Mouse (Mus musculus) megakaryocyte, adult 5-6 weeks (primary cell): ENCODE results near the gene Anks1. TPM values are rescaled to one million over a fixed set of nuclear protein-coding genes. Genes with fewer than 3 reads are reported as not detected.

Source experiments
- ATAC-seq: 2 replicates; pipeline ENCODE4 v1.8.0; 2016; ENCODE audit warnings: mild to moderate bottlenecking, inconsistent platforms; ENCODE audit not compliant: poor library complexity, severe bottlenecking
- total RNA-seq, 2 experiments: library from RNA; stranded (forward) in 1 of 2; stranded (reverse) in 1 of 2; fragments of 153-499, 151-499 nt in 1 of 2; fragments of 221-1000, 200-1000 nt in 1 of 2; gene quantifications; 2 replicates each; pipeline versions ENCODE4 v1.2.3 to v1.2.4; 2015 to 2017

The Anks1 gene
- total RNA-seq, 2 experiments from 2014 or later, result 22.6 to 25.9 TPM

DNA sequence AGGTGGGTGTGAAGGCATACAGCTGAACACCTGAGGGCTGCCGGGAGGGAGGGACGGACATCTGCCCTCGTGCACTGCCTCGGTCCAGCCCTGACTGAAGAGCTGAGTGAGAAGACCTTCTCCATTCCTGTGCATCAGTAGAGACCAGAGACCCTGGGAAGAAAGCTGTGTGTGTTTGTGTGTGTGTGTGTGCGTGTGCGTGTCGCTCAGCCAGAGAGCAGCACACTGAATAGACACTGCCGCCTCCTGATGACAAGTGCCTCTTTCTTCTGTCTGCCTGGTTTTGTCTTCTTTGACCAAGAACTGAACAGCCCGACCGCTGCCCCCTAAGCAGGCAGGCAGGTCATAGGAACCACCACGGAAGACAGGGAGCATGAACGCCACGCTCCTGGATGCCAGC, 132.2 kb downstream of the Anks1 start:
- ATAC-seq, result no peak

DNA sequence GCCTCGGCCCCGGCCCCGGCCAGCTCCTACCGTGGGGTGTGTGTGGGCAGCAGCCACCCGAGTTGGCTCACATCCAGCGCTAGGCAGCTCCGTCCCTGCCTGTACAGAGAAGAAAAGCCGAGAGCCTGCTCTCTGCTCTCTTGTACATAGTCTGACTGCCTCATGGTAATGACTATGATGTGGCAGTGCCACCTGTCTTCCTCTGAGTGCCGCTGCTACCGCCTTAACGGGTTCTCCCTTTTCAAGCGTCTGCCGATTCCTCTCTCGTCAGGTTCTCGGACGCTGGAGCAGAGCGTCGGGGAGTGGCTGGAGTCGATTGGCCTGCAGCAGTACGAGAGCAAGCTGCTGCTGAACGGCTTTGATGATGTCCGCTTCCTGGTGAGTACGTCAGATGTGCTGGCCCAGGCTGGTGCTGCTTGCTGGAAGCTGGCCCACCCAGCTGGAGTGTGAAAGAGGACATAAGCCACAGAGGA, 133.2 kb downstream of the Anks1 start:
- no peak for ATAC-seq

DNA sequence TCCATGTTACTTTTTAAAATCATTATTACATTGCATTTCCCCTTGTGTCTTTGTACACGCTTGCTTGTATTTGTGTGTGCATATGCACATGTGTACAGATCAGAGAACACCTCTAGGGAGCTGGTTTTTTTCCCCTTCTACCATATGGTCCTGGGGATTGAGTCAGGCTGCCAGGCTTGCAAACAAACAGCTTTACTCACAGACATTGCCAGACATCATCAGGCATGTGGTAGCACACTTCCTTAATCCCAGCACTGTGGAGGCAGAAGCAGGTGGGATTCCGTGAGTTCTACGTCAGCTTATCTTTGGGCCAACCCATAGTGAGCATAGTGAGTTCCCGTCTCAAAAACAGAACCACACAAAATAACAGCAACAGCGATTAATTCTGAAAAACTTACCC, 137.9 kb downstream of the Anks1 start:
- ATAC-seq, result no peak

GRCm38 (mm10) chr17:28047520-28047919, 138.4 kb downstream of the Anks1 start:
- no peak for ATAC-seq

GRCm38 (mm10) chr17:28048425-28048824, 139.3 kb downstream of the Anks1 start:
- 0 out of 2 replicates have a peak, but pooled peaks have one; percentile 30 for ATAC-seq

GRCm38 (mm10) chr17:28050210-28050609, 141.1 kb downstream of the Anks1 start:
- no peak for ATAC-seq

DNA sequence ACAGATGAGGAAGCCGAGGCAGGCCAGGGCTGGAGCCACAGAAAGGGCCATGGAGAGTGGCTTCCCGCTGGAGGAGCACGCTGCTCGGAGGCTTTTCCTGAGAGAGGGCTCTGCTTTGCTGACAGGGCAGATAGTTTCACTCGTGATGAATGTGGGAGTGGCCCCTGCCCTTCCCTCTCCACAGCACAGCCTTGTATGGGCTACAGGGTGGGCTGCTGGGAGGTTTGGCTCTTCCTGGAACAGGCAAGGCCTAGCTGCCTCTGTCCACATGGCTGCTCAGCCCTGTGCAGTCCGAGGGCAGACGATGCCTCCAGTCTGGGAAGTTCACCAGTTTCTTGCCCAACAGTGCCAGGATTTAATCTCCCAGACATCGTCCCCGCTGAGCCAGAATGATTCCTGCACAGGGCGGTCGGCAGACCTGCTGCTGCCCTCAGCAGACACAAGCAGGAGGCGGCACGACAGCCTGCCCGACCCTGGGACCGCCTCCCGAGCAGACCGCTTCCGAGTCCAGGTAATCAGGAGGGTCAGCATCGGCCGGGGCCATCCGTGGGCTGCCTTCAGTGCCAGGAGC, 143.3 kb downstream of the Anks1 start:
- ATAC-seq, result no peak

- ATAC-seq, result no peak
These were observed 149.2 kb downstream of the Anks1 start for GRCm38 (mm10) chr17:28058346-28058745.

GRCm38 (mm10) chr17:28060681-28061080, 151.6 kb downstream of the Anks1 start:
- no peak for ATAC-seq

GRCm38 (mm10) chr17:28061472-28061871, 152.4 kb downstream of the Anks1 start:
- ATAC-seq, result no peak

- no peak for ATAC-seq
These were observed 153.6 kb downstream of the Anks1 start for GRCm38 (mm10) chr17:28062710-28063109.

- ATAC-seq, result no peak
These were observed 154.1 kb downstream of the Anks1 start for GRCm38 (mm10) chr17:28063163-28063562.

GRCm38 (mm10) chr17:28067303-28067702, 158.2 kb downstream of the Anks1 start:
- no peak for ATAC-seq

GRCm38 (mm10) chr17:28069446-28069845, 160.3 kb downstream of the Anks1 start:
- ATAC-seq, result no peak

- ATAC-seq, result no peak
These were observed 161.2 kb downstream of the Anks1 start for GRCm38 (mm10) chr17:28070256-28070655.

DNA sequence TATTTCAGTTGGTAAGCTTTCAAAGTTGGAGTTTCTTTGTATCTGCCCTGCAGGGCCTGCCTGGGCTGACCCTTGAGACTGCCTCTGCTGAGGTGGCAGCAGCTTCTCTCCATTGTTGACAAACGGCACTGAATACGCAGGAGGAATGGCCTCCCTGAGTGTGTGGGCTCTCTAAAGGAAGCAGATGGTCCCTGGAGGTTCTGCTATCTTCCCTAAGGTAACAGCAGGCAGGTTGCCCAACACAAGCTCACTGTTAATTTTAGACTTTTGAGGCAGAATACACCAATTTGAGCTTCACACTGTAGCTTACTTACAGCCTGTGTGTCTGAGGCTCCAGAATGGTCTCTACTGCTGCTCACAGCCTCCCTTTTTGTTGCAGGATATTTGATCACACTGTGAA, 163.6 kb downstream of the Anks1 start:
- ATAC-seq, result no peak

DNA sequence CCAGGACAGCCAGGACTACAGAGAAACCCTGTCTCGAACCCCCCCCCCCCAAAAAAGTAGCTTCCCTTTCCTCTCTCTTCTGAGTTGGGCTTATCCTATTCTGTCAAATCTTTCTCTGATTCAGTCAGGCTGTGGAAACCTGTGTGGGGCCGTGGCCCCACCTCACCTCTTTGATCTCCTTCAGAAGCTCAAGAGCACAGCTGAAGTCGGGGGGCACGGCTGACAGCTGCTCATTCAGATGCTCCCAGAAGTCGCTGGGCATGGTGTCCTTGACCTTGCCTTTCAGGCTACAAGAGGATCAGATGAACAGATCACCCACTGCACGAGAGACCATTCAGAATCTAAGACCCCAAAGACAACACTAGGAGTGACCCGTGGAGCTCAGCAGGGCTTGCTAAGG, 165.4 kb downstream of the Anks1 start:
- no peak for ATAC-seq

DNA sequence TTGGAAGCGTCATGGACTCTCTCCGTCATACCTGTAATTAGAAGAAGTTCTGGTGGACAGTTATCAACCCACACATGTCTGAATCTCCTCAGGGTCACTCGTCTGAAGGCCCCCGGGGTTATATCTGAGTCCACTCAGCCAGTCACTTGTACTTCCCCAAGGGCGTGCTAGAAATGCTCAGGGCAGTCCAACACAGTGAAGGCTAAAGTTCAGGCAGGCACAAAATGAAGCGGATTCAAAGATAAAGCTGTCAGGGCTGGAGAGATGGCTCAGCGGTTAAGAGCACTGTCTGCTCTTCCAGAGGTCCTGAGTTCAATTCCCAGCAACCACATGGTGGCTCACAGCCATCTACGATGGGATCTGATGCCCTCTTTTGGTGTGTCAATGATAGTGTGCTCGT, 168.9 kb downstream of the Anks1 start:
- ATAC-seq, result no peak

DNA sequence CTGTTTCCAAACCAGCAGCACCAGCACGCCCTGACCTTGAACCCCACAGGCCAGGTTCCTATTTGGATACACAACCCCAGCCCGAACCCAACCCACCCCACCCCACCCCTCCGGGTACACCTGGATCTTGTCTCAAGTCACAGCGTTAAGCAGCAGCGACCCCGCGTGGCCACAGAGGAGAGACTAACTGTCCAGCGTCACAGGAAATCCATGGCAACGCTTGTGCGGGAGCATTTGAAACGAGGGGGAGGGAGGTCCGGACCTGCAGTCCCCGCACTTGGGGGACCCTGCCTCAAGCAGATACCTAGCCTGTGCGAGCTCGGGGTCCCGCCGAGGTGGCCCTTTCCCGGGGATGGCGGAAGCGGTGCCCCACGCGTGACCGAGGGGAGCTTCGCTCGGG, 170.5 kb downstream of the Anks1 start:
- peak; percentile 75 for ATAC-seq

- peak; percentile 80 for ATAC-seq
These were observed 171.1 kb downstream of the Anks1 start, which contains the start of gene Tcp11 for GRCm38 (mm10) chr17:28080045-28080816. Gene Tcp11, minus strand, starts transcription at chr17:28080639.

- no peak for ATAC-seq
These were observed 171.7 kb downstream of the Anks1 start for GRCm38 (mm10) chr17:28080817-28081165.

GRCm38 (mm10) chr17:28081385-28081784, 172.3 kb downstream of the Anks1 start:
- ATAC-seq, result no peak
